ENCODE assay signal across 8 mouse cellular contexts in genomic region chr5:108367871-108368332, GRCm38 (mm10). TPM values are rescaled to one million over a fixed set of nuclear protein-coding genes. Genes with fewer than 3 reads are reported as not detected.
A peak's percentile ranks its signal among the peaks of the same experiment; 100 is the strongest.
DNase-seq lines count a peak whose midpoint lies in the region; ATAC-seq and TF ChIP-seq lines count a peak whose summit lies in the region.

Gm42517 (minus strand) TSS chr5:108367922.

- no peaks in the 10 kb centered on the region for H3K9me3 ChIP-seq in forebrain, postnatal 0 days (ENCODE audit: low read length)
- no peaks in the 10 kb centered on the region for H3K9me3 ChIP-seq in midbrain, postnatal 0 days (ENCODE audit: low read length)

- peaks cover 10% of the 10 kb centered on the region; the same call in 1 of the 2 replicates for H3K4me1 ChIP-seq in forebrain, postnatal 0 days (ENCODE audit: insufficient read depth)
- peaks cover 7% of the 10 kb centered on the region for H3K4me1 ChIP-seq in midbrain, postnatal 0 days (ENCODE audit: insufficient read depth, low read length)

- H3K36me3 ChIP-seq in forebrain, postnatal 0 days (ENCODE audit: insufficient read depth): no peaks in the 10 kb centered on the region
- H3K36me3 ChIP-seq in midbrain, postnatal 0 days (ENCODE audit: insufficient read depth, low read length): no peaks in the 10 kb centered on the region

- H3K27me3 ChIP-seq in forebrain, postnatal 0 days (ENCODE audit: insufficient read depth, low read length): peaks cover 59% of the 10 kb centered on the region
- peaks cover 25% of the 10 kb centered on the region for H3K27me3 ChIP-seq in midbrain, postnatal 0 days (ENCODE audit: insufficient read depth, low read length)

- peak; percentile 33 for DNase-seq in cerebellum, adult 11 months
- DNase-seq in right cerebral cortex, postnatal 10 days (ENCODE audit: low spot score in 2 of 2): peak; percentile 57 to 65
- no peak for DNase-seq in right cerebral cortex, adult 2 months (ENCODE audit: low spot score in 2 of 2)
- peak; percentile 19 for DNase-seq in forebrain, postnatal 0 days
- no peak for DNase-seq in left cerebral cortex, adult 8-10 months (ENCODE audit: low spot score in 2 of 2)
- peak; percentile 5 for DNase-seq in midbrain, postnatal 0 days (ENCODE audit: low spot score)

- peak within 1 kb of the TSS; percentile 71 for H3K4me3 ChIP-seq in forebrain, postnatal 0 days (ENCODE audit: low read depth, low read length)
- peak within 1 kb of the TSS; percentile 70 for H3K4me3 ChIP-seq in midbrain, postnatal 0 days (ENCODE audit: low read depth, low read length)

- H3K4me2 ChIP-seq in forebrain, postnatal 0 days (ENCODE audit: low read depth): peak within 1 kb of the TSS; percentile 91
- H3K4me2 ChIP-seq in midbrain, postnatal 0 days (ENCODE audit: low read depth, low read length, poor library complexity, severe bottlenecking): peak within 1 kb of the TSS; percentile 71

- ATAC-seq in cerebellum, adult (ENCODE audit: insufficient number of reproducible peaks, low FRiP score, low TSS enrichment): no peak
- 0 out of 2 replicates have a peak, but pooled peaks have one; percentile 8 for ATAC-seq in forebrain, postnatal 0 days
- peak; percentile 25; the same call in 1 of the 2 replicates for ATAC-seq in midbrain, postnatal 0 days (ENCODE audit: low FRiP score)
- ATAC-seq in granulocyte monocyte progenitor cell, adult 5-6 weeks (replicated peaks; ENCODE audit: poor library complexity, severe bottlenecking): no peak

- 3% methylated on average over 10 of the region's 36 CpGs for WGBS in forebrain, postnatal 0 days
- 4% methylated on average over 17 of the region's 36 CpGs for WGBS in midbrain, postnatal 0 days

- peak within 1 kb of the TSS; percentile 80 for H3K9ac ChIP-seq in forebrain, postnatal 0 days
- H3K9ac ChIP-seq in midbrain, postnatal 0 days (replicated peaks; ENCODE audit: low read length, poor library complexity, severe bottlenecking): peak within 1 kb of the TSS; percentile 73

- H3K27ac ChIP-seq in forebrain, postnatal 0 days (ENCODE audit: low read depth, low read length): peak within 1 kb of the TSS; percentile 62
- H3K27ac ChIP-seq in midbrain, postnatal 0 days (ENCODE audit: low read depth, low read length): peak within 1 kb of the TSS; percentile 51

- no peak for TF ChIP-seq CTCF in forebrain, postnatal 0 days (IDR thresholded peaks at IDR 0.05; ENCODE audit: low read depth)
- no peak for TF ChIP-seq CTCF in midbrain, postnatal 0 days (IDR thresholded peaks at IDR 0.05)

RNA-seq across cellular contexts. Expression of gene Gm42517, which starts in this region (rescaled TPM):
- 65.7 and 66.7 TPM in 2 replicates for total RNA-seq in forebrain, postnatal 0 days (2014; rRNA removed)
- polyA plus RNA-seq in forebrain, postnatal 0 days (2015; fragmentation: Nextera tagmentation; extraction: Ambion mirVana): 5.2 and 6.2 TPM in 2 replicates
- total RNA-seq in left cerebral cortex, adult 8-10 months (2022): 10 to 100 TPM; 48.4 to 55.0 (median 51.3) TPM
- total RNA-seq in midbrain, postnatal 0 days (2014; rRNA removed): 96.8 and 116 TPM in 2 replicates
- polyA plus RNA-seq in midbrain, postnatal 0 days (2015; fragmentation: Nextera tagmentation; extraction: Ambion mirVana): 4.6 and 5.7 TPM in 2 replicates
- total RNA-seq in granulocyte monocyte progenitor cell, adult 5-6 weeks (2014; fragmentation: Nextera tagmentation): not detected in 2 replicates
- not detected in 2 replicates for total RNA-seq in granulocyte monocyte progenitor cell, adult 5-6 weeks (2017)

Comparison
In these comparisons a context has a peak if more than half of its experiments do, and no peak if none do; other contexts are left out.
1. RNA of gene Gm42517 (total RNA-seq): 96.8 to 116 TPM in midbrain, postnatal 0 days, 65.7 to 66.7 TPM in forebrain, postnatal 0 days and 48.4 to 55.0 TPM in left cerebral cortex, adult 8-10 months; not detected in granulocyte monocyte progenitor cell, adult 5-6 weeks; every median in the first group is over 10 times any median in the second.
2. DNase-seq: peak in cerebellum, adult 11 months (single experiment), right cerebral cortex, postnatal 10 days (2 of 2), forebrain, postnatal 0 days (single experiment) and midbrain, postnatal 0 days (single experiment); none in right cerebral cortex, adult 2 months (0 of 2) and left cerebral cortex, adult 8-10 months (0 of 2).
3. ATAC-seq: peak in forebrain, postnatal 0 days (single experiment) and midbrain, postnatal 0 days (single experiment); none in cerebellum, adult (single experiment) and granulocyte monocyte progenitor cell, adult 5-6 weeks (single experiment).